Mouse (Mus musculus) heart, adult 2 months (tissue): ENCODE measurements at regions not wholly inside any gene's neighbourhood (a gene's known extent, or its start where the extent isn't known, plus 50 kb on each side); places are given as distances from the start of the nearest gene placed in this dataset.
A peak's percentile ranks its signal among the peaks of the same experiment; 100 is the strongest.

ENCODE experiments used
- DNase-seq, 2 experiments: peaks; one replicate each; pipeline ENCODE4 v3.0.0; 2021
- H3K27ac ChIP-seq: fragments of 200-600 bp; 2 replicates; pipeline ENCODE4 v1.8.1; 2022
- H3K27me3 ChIP-seq: fragments of 200-500 bp; 2 replicates; pipeline ENCODE4 v1.6.1; 2012; ENCODE audit warnings: mild to moderate bottlenecking, low read length, inconsistent platforms, mixed read lengths; ENCODE audit not compliant: control insufficient read depth, insufficient read depth
- H3K36me3 ChIP-seq: fragments of 200-500 bp; 2 replicates; pipeline ENCODE4 v1.6.1; 2012; ENCODE audit warnings: low read length, inconsistent platforms; ENCODE audit not compliant: control insufficient read depth, insufficient read depth
- H3K4me1 ChIP-seq: fragments of 200-500 bp; 2 replicates; pipeline ENCODE4 v1.6.1; 2011; ENCODE audit warnings: low read length; ENCODE audit not compliant: control insufficient read depth, insufficient read depth
- H3K4me3 ChIP-seq: fragments of 200-600 bp; 2 replicates; pipeline ENCODE4 v1.8.1; 2022
- H3K79me2 ChIP-seq: fragments of 200-500 bp; replicated peaks from 2 replicates; pipeline ENCODE4 v1.6.1; 2012; ENCODE audit warnings: mild to moderate bottlenecking, inconsistent platforms, low read length, moderate library complexity, mixed read lengths; ENCODE audit not compliant: control insufficient read depth, insufficient read depth
- H3K9ac ChIP-seq: fragments of 200-500 bp; 2 replicates; pipeline ENCODE4 v1.6.1; 2012; ENCODE audit warnings: low read depth, mild to moderate bottlenecking, control low read depth, inconsistent platforms, low read length, mixed read lengths
- CTCF ChIP-seq: fragments of 200-600 bp; IDR thresholded peaks from 2 replicates; pipeline ENCODE4 v1.8.1; 2022; ENCODE audit warnings: antibody characterized with exemption, mild to moderate bottlenecking, moderate library complexity
- EP300 ChIP-seq: fragments of 200-500 bp; IDR thresholded peaks from 2 replicates; pipeline ENCODE4 v1.6.1; 2011; ENCODE audit warnings: low read depth, low read length, control low read depth; ENCODE audit not compliant: insufficient read depth
- POLR2A ChIP-seq: fragments of 200-500 bp; IDR thresholded peaks from 2 replicates; pipeline ENCODE4 v1.6.1; 2011; ENCODE audit warnings: mild to moderate bottlenecking, low read depth, low read length, control low read depth; ENCODE audit not compliant: insufficient read depth
- whole genome bisulfite sequencing: fragments of 180-500 bp; shearing (Covaris S2); methylation state at CpG from one replicate; pipeline ENCODE4 v1.1.7; 2018; 5-methylcytosine and 5-hydroxymethylcytosine counted together
- intact Hi-C: fragments of 180-260 bp; cut with DNase I; formaldehyde crosslinking; loops from one replicate; pipeline ENCODE4 v1.15.1; 2025

DNA sequence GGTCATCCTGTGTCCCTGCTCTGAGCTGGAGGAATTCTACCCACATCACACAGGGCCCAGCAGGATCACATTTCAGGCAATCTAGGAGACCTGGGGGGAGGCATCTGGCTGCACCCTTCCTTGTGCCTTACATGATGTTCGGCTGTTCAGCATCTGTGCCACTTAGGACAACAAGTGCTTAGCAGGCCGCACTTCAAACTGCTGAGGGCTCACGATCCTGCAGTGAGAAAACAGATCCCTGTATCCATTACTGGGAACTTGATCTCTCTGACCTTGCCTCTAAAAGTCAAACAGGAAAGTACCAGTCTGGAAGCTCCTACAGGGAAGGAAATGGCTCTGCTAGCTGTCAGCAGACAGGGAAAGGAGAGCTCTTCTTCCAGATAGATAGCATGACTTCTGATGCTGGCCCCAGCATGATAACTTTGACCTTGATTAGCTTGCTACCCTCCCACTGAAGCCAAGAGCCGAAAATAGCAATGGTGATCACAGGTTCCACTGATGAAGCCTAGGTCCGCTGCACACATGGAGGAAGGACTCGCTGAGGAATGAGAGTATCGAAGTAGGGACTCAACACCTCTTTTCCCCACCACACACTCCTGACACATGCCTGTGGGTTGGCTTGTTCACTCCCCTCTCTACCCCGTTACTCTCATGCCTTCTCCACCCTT, 170.7 kb upstream of the Irx1 start:
- no peak overlapping the region for H3K4me3 ChIP-seq
- no peaks in the 10 kb centered on the region for H3K27me3 ChIP-seq
- no peaks in the 10 kb centered on the region for H3K79me2 ChIP-seq
- H3K36me3 ChIP-seq, result no peaks in the 10 kb centered on the region
- no peak overlapping the region for H3K9ac ChIP-seq
- 25% methylated on average over 8 of the region's 8 CpGs for WGBS
- peak in 1 of 2 experiments; percentile 25 for DNase-seq
- no peak for TF ChIP-seq CTCF
- H3K27ac ChIP-seq, result no peak overlapping the region
- intact Hi-C loops, result no loop called here
- no peaks in the 10 kb centered on the region; the same call in 1 of the 2 replicates for H3K4me1 ChIP-seq

DNA sequence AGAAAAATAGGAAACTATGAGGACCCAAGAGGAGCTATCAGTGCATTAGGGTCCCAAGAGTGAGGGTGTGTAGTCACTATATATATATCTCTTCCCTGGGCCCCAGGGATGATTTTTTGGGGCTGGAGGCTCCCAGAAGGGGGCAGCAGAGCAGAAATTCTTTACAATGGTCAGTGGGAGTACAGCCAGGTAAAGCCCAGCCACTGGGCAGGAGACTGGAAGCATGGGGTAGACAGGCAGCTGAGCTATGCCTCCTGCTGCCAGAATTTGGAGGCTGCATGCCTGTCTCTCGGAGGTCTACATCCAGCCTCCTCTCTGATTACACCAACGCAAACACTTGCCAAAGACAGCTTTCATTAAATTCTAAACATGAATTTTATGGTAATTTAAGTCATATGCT, 202.7 kb upstream of the Irx1 start:
- no peak for DNase-seq
- TF ChIP-seq POLR2A, result no peak
- no peak for TF ChIP-seq EP300
- no peak; the same call in 1 of the 2 replicates for TF ChIP-seq CTCF
- Histone ChIP-seq H3K27me3 (no peaks in the 10 kb centered on the region), H3K9ac (no peak overlapping the region), H3K4me3 (no peak overlapping the region), H3K79me2 (no peaks in the 10 kb centered on the region), H3K36me3 (no peaks in the 10 kb centered on the region), H3K4me1 (no peaks in the 10 kb centered on the region), H3K27ac (no peak overlapping the region)
- 55% methylated on average over 2 of the region's 2 CpGs for WGBS
- intact Hi-C loops, result no loop called here

DNA sequence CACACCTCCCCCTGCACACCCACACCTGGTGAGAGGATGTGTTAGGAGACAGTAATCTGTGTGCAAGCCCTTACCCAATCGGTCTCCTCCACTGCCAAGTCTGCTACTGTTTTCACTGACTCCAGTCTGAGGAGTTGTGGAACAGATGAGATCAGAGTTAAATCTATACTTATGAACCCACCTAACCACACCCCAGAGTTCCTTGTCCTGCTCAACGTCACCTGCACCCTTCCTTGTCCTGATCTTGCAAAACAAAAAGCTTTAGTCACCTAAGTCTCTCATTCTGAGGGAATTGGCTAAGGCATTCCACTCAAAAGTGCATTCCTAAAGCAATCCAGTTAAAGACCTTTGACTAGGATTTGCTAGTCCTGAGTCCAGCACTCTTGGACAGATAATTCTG, 203.9 kb upstream of the Irx1 start:
- WGBS, result 69% methylated on average over 2 of the region's 2 CpGs
- Histone ChIP-seq H3K27ac (no peak overlapping the region), H3K4me3 (no peak overlapping the region), H3K9ac (no peak overlapping the region), H3K4me1 (no peaks in the 10 kb centered on the region), H3K79me2 (no peaks in the 10 kb centered on the region), H3K27me3 (no peaks in the 10 kb centered on the region), H3K36me3 (no peaks in the 10 kb centered on the region)
- DNase-seq, result no peak
- intact Hi-C loops, result no loop called here
- no peak for TF ChIP-seq CTCF
- TF ChIP-seq EP300, result no peak
- no peak for TF ChIP-seq POLR2A

DNA sequence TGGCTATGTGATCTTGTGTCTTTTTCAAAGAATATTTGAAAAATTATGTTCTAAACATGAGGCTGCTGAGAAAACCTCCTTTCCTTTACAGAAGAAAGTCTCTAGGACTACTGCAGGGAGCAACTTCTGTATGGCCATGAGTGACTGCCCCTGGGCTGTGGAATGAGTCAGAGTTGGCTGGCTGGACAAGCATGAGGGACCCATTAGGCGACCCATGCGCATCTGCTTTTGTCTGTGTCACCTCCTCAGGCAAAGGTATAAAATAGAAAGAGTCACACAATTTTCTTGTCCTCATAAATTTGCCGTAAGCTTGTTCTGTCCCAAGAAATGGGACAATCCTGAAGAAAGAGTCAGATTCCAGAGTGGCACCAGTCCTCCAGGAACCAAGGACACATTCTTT, 220.1 kb upstream of the Irx1 start:
- H3K4me3 ChIP-seq, result no peak overlapping the region
- no peak for TF ChIP-seq CTCF
- TF ChIP-seq EP300, result no peak
- no peak for TF ChIP-seq POLR2A
- H3K27ac ChIP-seq, result no peak overlapping the region
- H3K36me3 ChIP-seq, result no peaks in the 10 kb centered on the region
- H3K4me1 ChIP-seq, result no peaks in the 10 kb centered on the region
- H3K9ac ChIP-seq, result no peak overlapping the region
- no peaks in the 10 kb centered on the region for H3K27me3 ChIP-seq
- DNase-seq, result no peak
- intact Hi-C loops, result no loop called here
- no peaks in the 10 kb centered on the region for H3K79me2 ChIP-seq
- 87% methylated on average over 3 of the region's 3 CpGs for WGBS

DNA sequence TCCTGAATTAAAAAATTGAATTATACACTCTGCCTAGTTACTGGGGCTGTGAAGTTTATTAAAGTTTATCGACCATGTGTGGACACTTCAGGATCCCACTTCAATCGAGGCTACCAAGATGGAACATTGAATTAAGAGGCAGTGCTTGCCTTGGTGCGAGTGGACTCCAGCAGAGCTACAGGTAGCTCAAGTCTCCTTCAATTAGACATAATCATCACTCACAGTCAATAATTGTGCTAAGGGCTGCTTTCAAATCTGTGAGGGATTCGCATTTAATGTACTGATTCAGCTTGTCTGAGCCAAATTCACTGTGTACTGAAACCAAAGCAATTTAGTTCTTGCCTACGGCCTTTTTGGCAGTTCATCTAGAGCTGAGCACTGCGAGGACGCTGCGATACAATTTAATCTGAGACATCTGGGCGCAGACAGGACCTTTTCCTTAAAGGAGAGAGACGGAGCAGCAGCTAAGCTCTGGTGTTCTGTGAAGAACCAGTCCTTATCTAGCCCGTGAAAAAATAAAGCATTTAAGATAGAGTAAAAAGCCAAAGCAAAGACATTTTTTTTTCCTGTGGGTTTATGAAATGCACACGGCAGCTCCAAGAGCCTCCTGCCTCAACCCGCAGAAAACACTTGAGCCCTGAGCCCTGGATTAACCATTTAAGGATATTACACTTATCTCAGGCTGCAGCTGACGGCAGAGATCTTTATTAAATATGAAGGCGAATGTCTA, 220.8 kb upstream of the Irx1 start:
- no peak for DNase-seq
- Histone ChIP-seq H3K36me3 (no peaks in the 10 kb centered on the region), H3K4me3 (no peak overlapping the region), H3K27ac (no peak overlapping the region), H3K9ac (no peak overlapping the region), H3K4me1 (no peaks in the 10 kb centered on the region), H3K79me2 (no peaks in the 10 kb centered on the region), H3K27me3 (no peaks in the 10 kb centered on the region)
- TF ChIP-seq EP300 (no peak), POLR2A (no peak), CTCF (no peak)
- WGBS, result 70% methylated on average over 15 of the region's 15 CpGs
- intact Hi-C loops, result no loop called here

DNA sequence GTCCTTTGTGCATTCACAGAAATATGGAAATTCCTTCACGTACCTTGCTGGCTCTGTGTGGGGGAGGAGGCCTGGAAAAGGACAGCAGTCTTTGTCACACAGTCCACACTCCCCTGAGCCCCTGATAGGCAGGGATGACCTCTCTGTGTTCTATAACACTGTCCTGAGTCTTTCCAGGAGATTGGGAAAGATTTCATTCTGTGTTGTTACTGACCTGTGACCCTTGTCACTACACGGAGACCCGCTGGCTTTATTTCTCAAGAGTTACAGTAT, 221.3 kb upstream of the Irx1 start:
- H3K9ac ChIP-seq, result no peak overlapping the region
- no peak overlapping the region for H3K4me3 ChIP-seq
- no peaks in the 10 kb centered on the region for H3K36me3 ChIP-seq
- no peak overlapping the region for H3K27ac ChIP-seq
- intact Hi-C loops, result no loop called here
- WGBS, result 79% methylated on average over 3 of the region's 3 CpGs
- no peaks in the 10 kb centered on the region for H3K27me3 ChIP-seq
- H3K79me2 ChIP-seq, result no peaks in the 10 kb centered on the region
- H3K4me1 ChIP-seq, result no peaks in the 10 kb centered on the region
- DNase-seq, result no peak
- TF ChIP-seq POLR2A, result no peak
